Mouse (Mus musculus) B cell, adult 2 months (primary cell): ENCODE data around the gene Gm19668.
"Not testable (repeated sequence)": the region's sequence is repeated elsewhere in the genome, so short reads cannot be mapped to it uniquely, and the experiment has no call there.

Experiments
- DNase-seq, 2 experiments: peaks; one replicate each; pipeline ENCODE4 v3.0.0; 2022

Gm19668 gene

GRCm38 (mm10) chr10:77798921-77799508 lies at the start of gene Gm19668:
TSS of gene Gm19668 (minus strand) at chr10:77799133.
- DNase-seq: no peak

- no peak for DNase-seq
Measured at GRCm38 (mm10) chr10:77847538-77847937, 48.6 kb upstream of the Gm19668 start.

GRCm38 (mm10) chr10:77846961-77847360 lies 48.0 kb upstream of the Gm19668 start:
- DNase-seq: no peak

- no peak for DNase-seq
Measured at GRCm38 (mm10) chr10:77846503-77846902, 47.6 kb upstream of the Gm19668 start, which contains the start of gene Gm36176. TSS of gene Gm36176 (plus strand) at chr10:77846803.

- no peak for DNase-seq
Measured at GRCm38 (mm10) chr10:77839006-77839405, 40.1 kb upstream of the Gm19668 start.

GRCm38 (mm10) chr10:77835647-77836046 lies 36.7 kb upstream of the Gm19668 start, which contains the start of gene Krtap10-10:
TSS of gene Krtap10-10 (plus strand) at chr10:77835947.
- no peak for DNase-seq

GRCm38 (mm10) chr10:77826951-77827350 lies 28.0 kb upstream of the Gm19668 start, which contains the start of gene Krtap10-4:
TSS of gene Krtap10-4 (minus strand) at chr10:77827095.
- no peak for DNase-seq

GRCm38 (mm10) chr10:77819203-77819602 lies 20.3 kb upstream of the Gm19668 start:
- DNase-seq: no peak

- DNase-seq: no peak
Measured at GRCm38 (mm10) chr10:77818523-77818922, 19.6 kb upstream of the Gm19668 start.

- peak; percentile 64 to 65 for DNase-seq
Measured at GRCm38 (mm10) chr10:77815514-77815913, 16.6 kb upstream of the Gm19668 start.

- DNase-seq: no peak
Measured at GRCm38 (mm10) chr10:77814382-77814781, 15.4 kb upstream of the Gm19668 start, which contains the start of gene Gm2696. TSS of gene Gm2696 (plus strand) at chr10:77814682.

- no peak for DNase-seq
Measured at GRCm38 (mm10) chr10:77811743-77812142, 12.8 kb upstream of the Gm19668 start, which contains the start of gene Gm9507. TSS of gene Gm9507 (minus strand) at chr10:77811843.

GRCm38 (mm10) chr10:77804095-77804494 lies 5.2 kb upstream of the Gm19668 start:
- DNase-seq: no peak

- DNase-seq: not testable (repeated sequence)
Measured at GRCm38 (mm10) chr10:77798164-77798920, 591 bp downstream of the Gm19668 start.

- no peak for DNase-seq
Measured at GRCm38 (mm10) chr10:77797677-77798076, 1.3 kb downstream of the Gm19668 start.

- DNase-seq: no peak
Measured at GRCm38 (mm10) chr10:77794976-77795375, 4.0 kb downstream of the Gm19668 start, which contains the start of gene Gm9639. TSS of gene Gm9639 (minus strand) at chr10:77795076.

GRCm38 (mm10) chr10:77788621-77789020 lies 10.3 kb downstream of the Gm19668 start:
- DNase-seq: no peak

- not testable (repeated sequence) for DNase-seq
Measured at GRCm38 (mm10) chr10:77787876-77788275, 11.1 kb downstream of the Gm19668 start, which contains the start of gene Gm7137. TSS of gene Gm7137 (minus strand) at chr10:77788200.

- DNase-seq: not testable (repeated sequence)
Measured at GRCm38 (mm10) chr10:77783396-77783795, 15.5 kb downstream of the Gm19668 start.

GRCm38 (mm10) chr10:77782442-77782841 lies 16.5 kb downstream of the Gm19668 start, which contains the start of gene Gm3250:
TSS of gene Gm3250 (minus strand) at chr10:77782542.
- DNase-seq: not testable (repeated sequence)

- DNase-seq: not testable (repeated sequence)
Measured at GRCm38 (mm10) chr10:77776844-77777243, 22.1 kb downstream of the Gm19668 start, which contains the start of gene Gm7138. TSS of gene Gm7138 (minus strand) at chr10:77776944.

- DNase-seq: not testable (repeated sequence)
Measured at GRCm38 (mm10) chr10:77772142-77772541, 26.8 kb downstream of the Gm19668 start.

GRCm38 (mm10) chr10:77771225-77771624 lies 27.7 kb downstream of the Gm19668 start, which contains the start of gene Gm3238:
TSS of gene Gm3238 (minus strand) at chr10:77771325.
- DNase-seq: not testable (repeated sequence)
